Mouse (Mus musculus): ENCODE data around the gene Smo. TPM values are rescaled to one million over a fixed set of nuclear protein-coding genes. Genes with fewer than 3 reads are reported as not detected.

Gene Smo
- polyA plus RNA-seq, 1 experiment from 2014 or later = 15.8 TPM

GRCm38 (mm10) chr6:29777238-29777555 lies 41.9 kb downstream of the Smo start:
- H3K4me3 ChIP-seq (ENCODE audit: low read length) = no peak overlapping the region
- no peaks in the 10 kb centered on the region for H3K36me3 ChIP-seq (ENCODE audit: control insufficient read depth, insufficient read depth)
- no peak overlapping the region for H3K27ac ChIP-seq (ENCODE audit: low read length)
- 85% methylated on average over 3 of the region's 3 CpGs for WGBS
- H3K4me1 ChIP-seq (ENCODE audit: control insufficient read depth, insufficient read depth, low read length) = 0 out of 2 replicates have a peak, but pooled peaks cover 3% of the 10 kb centered on the region
- H3K9me3 ChIP-seq (replicated peaks; ENCODE audit: control insufficient read depth, low read length) = no peaks in the 10 kb centered on the region
- no peak overlapping the region for H3K9ac ChIP-seq (ENCODE audit: low read length)
- H3K27me3 ChIP-seq (ENCODE audit: control insufficient read depth, insufficient read depth, low read length) = no peaks in the 10 kb centered on the region
- H3K4me2 ChIP-seq (ENCODE audit: low read depth, low read length) = no peak overlapping the region
- ATAC-seq (replicated peaks; ENCODE audit: extremely low read depth, insufficient read depth, low FRiP score) = no peak

GRCm38 (mm10) chr6:29780082-29780481 lies 44.8 kb downstream of the Smo start:
- Histone ChIP-seq H3K4me3 (ENCODE audit: low read length) (no peak overlapping the region), H3K9me3 (replicated peaks; ENCODE audit: control insufficient read depth, low read length) (no peaks in the 10 kb centered on the region), H3K4me2 (ENCODE audit: low read depth, low read length) (no peak overlapping the region), H3K27me3 (ENCODE audit: control insufficient read depth, insufficient read depth, low read length) (no peaks in the 10 kb centered on the region), H3K4me1 (ENCODE audit: control insufficient read depth, insufficient read depth, low read length) (0 out of 2 replicates have a peak, but pooled peaks cover 3% of the 10 kb centered on the region), H3K27ac (ENCODE audit: low read length) (no peak overlapping the region), H3K36me3 (ENCODE audit: control insufficient read depth, insufficient read depth) (no peaks in the 10 kb centered on the region), H3K9ac (ENCODE audit: low read length) (no peak overlapping the region)
- ATAC-seq (replicated peaks; ENCODE audit: extremely low read depth, insufficient read depth, low FRiP score) = no peak

- H3K36me3 ChIP-seq (ENCODE audit: control insufficient read depth, insufficient read depth) = no peaks in the 10 kb centered on the region
- no peaks in the 10 kb centered on the region for H3K27me3 ChIP-seq (ENCODE audit: control insufficient read depth, insufficient read depth, low read length)
- 0 out of 2 replicates have a peak, but pooled peaks cover 2% of the 10 kb centered on the region for H3K4me1 ChIP-seq (ENCODE audit: control insufficient read depth, insufficient read depth, low read length)
- no peak overlapping the region for H3K4me3 ChIP-seq (ENCODE audit: low read length)
- no peak overlapping the region for H3K9ac ChIP-seq (ENCODE audit: low read length)
- no peak for ATAC-seq (replicated peaks; ENCODE audit: extremely low read depth, insufficient read depth, low FRiP score)
- no peak overlapping the region for H3K27ac ChIP-seq (ENCODE audit: low read length)
- whole genome bisulfite sequencing = 89% methylated on average over 2 of the region's 2 CpGs
- H3K9me3 ChIP-seq (replicated peaks; ENCODE audit: control insufficient read depth, low read length) = no peaks in the 10 kb centered on the region
- H3K4me2 ChIP-seq (ENCODE audit: low read depth, low read length) = no peak overlapping the region
These were observed 45.3 kb downstream of the Smo start for GRCm38 (mm10) chr6:29780571-29780970.

- Histone ChIP-seq H3K27ac (ENCODE audit: low read length) (no peak overlapping the region), H3K4me1 (ENCODE audit: control insufficient read depth, insufficient read depth, low read length) (no peaks in the 10 kb centered on the region), H3K9ac (ENCODE audit: low read length) (no peak overlapping the region), H3K4me2 (ENCODE audit: low read depth, low read length) (no peak overlapping the region), H3K9me3 (replicated peaks; ENCODE audit: control insufficient read depth, low read length) (no peaks in the 10 kb centered on the region), H3K4me3 (ENCODE audit: low read length) (no peak overlapping the region), H3K36me3 (ENCODE audit: control insufficient read depth, insufficient read depth) (no peaks in the 10 kb centered on the region), H3K27me3 (ENCODE audit: control insufficient read depth, insufficient read depth, low read length) (no peaks in the 10 kb centered on the region)
- 66% methylated on average over 1 of the region's 1 CpGs for WGBS
- no peak for ATAC-seq (replicated peaks; ENCODE audit: extremely low read depth, insufficient read depth, low FRiP score)
These were observed 46.9 kb downstream of the Smo start for GRCm38 (mm10) chr6:29782239-29782638.

- no peaks in the 10 kb centered on the region for H3K27me3 ChIP-seq (ENCODE audit: control insufficient read depth, insufficient read depth, low read length)
- 88% methylated on average over 6 of the region's 6 CpGs for WGBS
- no peak for ATAC-seq (replicated peaks; ENCODE audit: extremely low read depth, insufficient read depth, low FRiP score)
- no peaks in the 10 kb centered on the region for H3K36me3 ChIP-seq (ENCODE audit: control insufficient read depth, insufficient read depth)
- H3K9ac ChIP-seq (ENCODE audit: low read length) = no peak overlapping the region
- H3K4me3 ChIP-seq (ENCODE audit: low read length) = no peak overlapping the region
- H3K27ac ChIP-seq (ENCODE audit: low read length) = no peak overlapping the region
- no peaks in the 10 kb centered on the region for H3K9me3 ChIP-seq (replicated peaks; ENCODE audit: control insufficient read depth, low read length)
- no peak overlapping the region for H3K4me2 ChIP-seq (ENCODE audit: low read depth, low read length)
- no peaks in the 10 kb centered on the region for H3K4me1 ChIP-seq (ENCODE audit: control insufficient read depth, insufficient read depth, low read length)
These were observed 48.7 kb downstream of the Smo start for GRCm38 (mm10) chr6:29783960-29784359.

- H3K9me3 ChIP-seq (replicated peaks; ENCODE audit: control insufficient read depth, low read length) = no peaks in the 10 kb centered on the region
- no peak for ATAC-seq (replicated peaks; ENCODE audit: extremely low read depth, insufficient read depth, low FRiP score)
- no peaks in the 10 kb centered on the region for H3K27me3 ChIP-seq (ENCODE audit: control insufficient read depth, insufficient read depth, low read length)
- no peak overlapping the region for H3K9ac ChIP-seq (ENCODE audit: low read length)
- 88% methylated on average over 3 of the region's 3 CpGs for WGBS
- H3K27ac ChIP-seq (ENCODE audit: low read length) = no peak overlapping the region
- H3K4me1 ChIP-seq (ENCODE audit: control insufficient read depth, insufficient read depth, low read length) = no peaks in the 10 kb centered on the region
- no peak overlapping the region for H3K4me3 ChIP-seq (ENCODE audit: low read length)
- H3K36me3 ChIP-seq (ENCODE audit: control insufficient read depth, insufficient read depth) = no peaks in the 10 kb centered on the region
- no peak overlapping the region for H3K4me2 ChIP-seq (ENCODE audit: low read depth, low read length)
These were observed 49.2 kb downstream of the Smo start for GRCm38 (mm10) chr6:29784413-29785021.

- no peaks in the 10 kb centered on the region for H3K27me3 ChIP-seq (ENCODE audit: control insufficient read depth, insufficient read depth, low read length)
- H3K9ac ChIP-seq (ENCODE audit: low read length) = no peak overlapping the region
- no peak overlapping the region for H3K4me2 ChIP-seq (ENCODE audit: low read depth, low read length)
- H3K27ac ChIP-seq (ENCODE audit: low read length) = no peak overlapping the region
- no peaks in the 10 kb centered on the region for H3K9me3 ChIP-seq (replicated peaks; ENCODE audit: control insufficient read depth, low read length)
- no peak overlapping the region for H3K4me3 ChIP-seq (ENCODE audit: low read length)
- 75% methylated on average over 5 of the region's 5 CpGs for WGBS
- H3K36me3 ChIP-seq (ENCODE audit: control insufficient read depth, insufficient read depth) = no peaks in the 10 kb centered on the region
- no peak for ATAC-seq (replicated peaks; ENCODE audit: extremely low read depth, insufficient read depth, low FRiP score)
- H3K4me1 ChIP-seq (ENCODE audit: control insufficient read depth, insufficient read depth, low read length) = no peaks in the 10 kb centered on the region
These were observed 50.5 kb downstream of the Smo start for GRCm38 (mm10) chr6:29785759-29786158.

- no peaks in the 10 kb centered on the region for H3K36me3 ChIP-seq (ENCODE audit: control insufficient read depth, insufficient read depth)
- no peak overlapping the region for H3K9ac ChIP-seq (ENCODE audit: low read length)
- no peak overlapping the region for H3K4me3 ChIP-seq (ENCODE audit: low read length)
- no peaks in the 10 kb centered on the region for H3K9me3 ChIP-seq (replicated peaks; ENCODE audit: control insufficient read depth, low read length)
- no peak overlapping the region for H3K4me2 ChIP-seq (ENCODE audit: low read depth, low read length)
- H3K4me1 ChIP-seq (ENCODE audit: control insufficient read depth, insufficient read depth, low read length) = no peaks in the 10 kb centered on the region
- no peak for ATAC-seq (replicated peaks; ENCODE audit: extremely low read depth, insufficient read depth, low FRiP score)
- WGBS = 70% methylated on average over 3 of the region's 3 CpGs
- H3K27me3 ChIP-seq (ENCODE audit: control insufficient read depth, insufficient read depth, low read length) = no peaks in the 10 kb centered on the region
- H3K27ac ChIP-seq (ENCODE audit: low read length) = no peak overlapping the region
These were observed 53.6 kb downstream of the Smo start for GRCm38 (mm10) chr6:29788779-29789350.

GRCm38 (mm10) chr6:29790014-29790698 lies 54.9 kb downstream of the Smo start:
- no peaks in the 10 kb centered on the region for H3K9me3 ChIP-seq (replicated peaks; ENCODE audit: control insufficient read depth, low read length)
- no peak overlapping the region for H3K9ac ChIP-seq (ENCODE audit: low read length)
- 77% methylated on average over 3 of the region's 3 CpGs for WGBS
- no peak overlapping the region for H3K27ac ChIP-seq (ENCODE audit: low read length)
- no peaks in the 10 kb centered on the region for H3K27me3 ChIP-seq (ENCODE audit: control insufficient read depth, insufficient read depth, low read length)
- ATAC-seq (replicated peaks; ENCODE audit: extremely low read depth, insufficient read depth, low FRiP score) = no peak
- H3K4me2 ChIP-seq (ENCODE audit: low read depth, low read length) = no peak overlapping the region
- H3K4me1 ChIP-seq (ENCODE audit: control insufficient read depth, insufficient read depth, low read length) = no peaks in the 10 kb centered on the region
- no peaks in the 10 kb centered on the region for H3K36me3 ChIP-seq (ENCODE audit: control insufficient read depth, insufficient read depth)
- no peak overlapping the region for H3K4me3 ChIP-seq (ENCODE audit: low read length)

All from heart, embryonic 16.5 days (tissue).